Mouse (Mus musculus) megakaryocyte progenitor cell, adult 5-6 weeks (primary cell): ENCODE measurements around the gene Rab3a. TPM values are rescaled to one million over a fixed set of nuclear protein-coding genes. Genes with fewer than 3 reads are reported as not detected.

Source experiments
- ATAC-seq: replicated peaks from 2 replicates; pipeline ENCODE4 v1.8.0; 2016; ENCODE audit warnings: mild to moderate bottlenecking, moderate TSS enrichment, inconsistent platforms; ENCODE audit not compliant: poor library complexity
- total RNA-seq, 2 experiments: library from RNA; stranded (forward) in 1 of 2; stranded (reverse) in 1 of 2; fragments of 157-497, 149-512 nt in 1 of 2; fragments of 200-1000 nt in 1 of 2; gene quantifications; 2 replicates each; pipeline versions ENCODE4 v1.2.3 to v1.2.4; 2015 to 2017

Rab3a gene
- total RNA-seq (2015), result 2.6 and 3.6 TPM in 2 replicates
- total RNA-seq (2017), result 2.1 and 6.6 TPM in 2 replicates

GRCm38 (mm10) chr8:70754043-70754870, at the start of gene Rab3a:
Gene Rab3a, plus strand, starts transcription at chr8:70754679.
- peak; percentile 90 for ATAC-seq

GRCm38 (mm10) chr8:70708281-70708680, 46.2 kb upstream of the Rab3a start:
- ATAC-seq, result no peak

GRCm38 (mm10) chr8:70709794-70710193, 44.7 kb upstream of the Rab3a start:
- ATAC-seq, result no peak

GRCm38 (mm10) chr8:70710296-70710695, 44.2 kb upstream of the Rab3a start:
- no peak for ATAC-seq

GRCm38 (mm10) chr8:70711041-70711440, 43.4 kb upstream of the Rab3a start:
- ATAC-seq, result no peak

- no peak for ATAC-seq
Observed at GRCm38 (mm10) chr8:70713991-70714390, 40.5 kb upstream of the Rab3a start.

- no peak for ATAC-seq
Observed at GRCm38 (mm10) chr8:70715086-70715485, 39.4 kb upstream of the Rab3a start.

GRCm38 (mm10) chr8:70716521-70717400, 37.7 kb upstream of the Rab3a start:
- ATAC-seq, result no peak

- peak; percentile 92 for ATAC-seq
Observed at GRCm38 (mm10) chr8:70718297-70718696, 36.2 kb upstream of the Rab3a start, which contains the start of gene Gm3336. Gene Gm3336, plus strand, starts transcription at chr8:70718543.

GRCm38 (mm10) chr8:70719796-70720270, 34.6 kb upstream of the Rab3a start:
- ATAC-seq, result no peak

GRCm38 (mm10) chr8:70720739-70721138, 33.7 kb upstream of the Rab3a start:
- ATAC-seq, result peak; percentile 84

- no peak for ATAC-seq
Observed at GRCm38 (mm10) chr8:70721601-70722000, 32.9 kb upstream of the Rab3a start.

GRCm38 (mm10) chr8:70723486-70724210, 30.8 kb upstream of the Rab3a start, which contains the start of gene Pde4c:
Gene Pde4c, plus strand, starts transcription at chr8:70723720.
- no peak for ATAC-seq

GRCm38 (mm10) chr8:70724216-70724615, 30.3 kb upstream of the Rab3a start:
- ATAC-seq, result no peak

GRCm38 (mm10) chr8:70725792-70726447, 28.6 kb upstream of the Rab3a start:
- ATAC-seq, result peak; percentile 49; the same call in 1 of the 2 replicates

GRCm38 (mm10) chr8:70726721-70727120, 27.8 kb upstream of the Rab3a start:
- no peak for ATAC-seq

- peak; percentile 83 for ATAC-seq
Observed at GRCm38 (mm10) chr8:70729808-70730475, 24.5 kb upstream of the Rab3a start.

GRCm38 (mm10) chr8:70730956-70731355, 23.5 kb upstream of the Rab3a start:
- ATAC-seq, result 0 out of 2 replicates have a peak, but pooled peaks have one; percentile 15

- no peak for ATAC-seq
Observed at GRCm38 (mm10) chr8:70737705-70738104, 16.8 kb upstream of the Rab3a start.

GRCm38 (mm10) chr8:70738211-70738610, 16.3 kb upstream of the Rab3a start:
- no peak for ATAC-seq
